Mouse (Mus musculus) MEL-GATA-1-ER (cell line): Measurements from ENCODE around the gene Wdr4.

Source experiments
- DNase-seq: peaks from one replicate; pipeline ENCODE4 v3.0.0-alpha.2; 2012; ENCODE audit warnings: low read depth; ENCODE audit errors: extremely low read depth

Gene Wdr4

DNA sequence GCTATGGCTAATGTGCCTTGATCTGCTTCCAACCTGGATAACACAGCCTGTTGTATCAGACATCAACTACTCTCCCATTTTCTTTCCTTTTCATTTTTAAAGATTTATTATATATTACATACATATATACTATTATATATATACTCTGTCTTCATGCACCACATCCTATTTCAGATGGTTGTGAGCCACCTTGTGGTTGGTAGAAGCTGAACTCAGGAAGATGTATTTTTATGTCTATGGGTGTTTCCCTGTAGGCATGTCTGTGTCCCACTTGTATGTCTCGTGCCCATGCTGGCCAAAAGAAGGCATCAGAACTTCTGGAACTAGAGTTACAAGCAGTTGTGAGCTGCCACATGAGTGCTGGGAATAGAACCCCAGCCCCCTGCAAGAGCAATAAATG is 71.3 kb downstream of the Wdr4 start:
- no peak for DNase-seq

DNA sequence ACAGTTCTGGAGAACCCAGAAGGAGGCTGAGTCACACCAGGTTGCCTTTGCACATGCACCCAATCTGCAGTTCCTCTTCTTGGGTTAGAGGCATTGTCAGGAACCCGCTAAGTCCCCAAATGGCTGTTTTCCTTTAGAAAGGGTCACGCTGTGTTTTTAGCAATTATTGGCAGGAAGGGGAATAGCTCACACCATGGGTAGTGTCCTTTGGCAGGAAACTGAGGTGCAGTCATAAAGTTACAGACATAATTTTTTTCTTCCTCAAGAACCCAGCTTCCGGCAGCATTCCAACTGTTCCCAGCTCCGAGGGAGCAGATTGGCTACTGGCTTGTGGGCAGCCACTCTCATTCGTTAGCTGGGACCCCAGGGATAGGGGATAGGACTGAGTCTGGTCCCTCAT is 72.0 kb downstream of the Wdr4 start:
- no peak for DNase-seq

- no peak for DNase-seq
Measured at GRCm38 (mm10) chr17:31445061-31445731, 74.6 kb downstream of the Wdr4 start.
